Mouse (Mus musculus): Measurements from ENCODE around the gene Gpr19. TPM values are rescaled to one million over a fixed set of nuclear protein-coding genes. Genes with fewer than 3 reads are reported as not detected.

Gpr19 gene
- polyA plus RNA-seq, 1 experiment from 2014 or later: 9.1 TPM

- Histone ChIP-seq H3K4me3 (ENCODE audit: low read length) (peak overlapping the region; percentile 0; the same call in 1 of the 2 replicates), H3K4me2 (ENCODE audit: low read depth, low read length) (peak overlapping the region; percentile 33), H3K36me3 (ENCODE audit: control insufficient read depth, insufficient read depth) (peaks cover 3% of the 10 kb centered on the region; the same call in 1 of the 2 replicates), H3K9ac (ENCODE audit: low read length) (peak overlapping the region; percentile 47), H3K4me1 (ENCODE audit: control insufficient read depth, insufficient read depth, low read length) (peaks cover 27% of the 10 kb centered on the region), H3K27me3 (ENCODE audit: control insufficient read depth, insufficient read depth, low read length) (no peaks in the 10 kb centered on the region), H3K27ac (ENCODE audit: low read length) (peak overlapping the region; percentile 41), H3K9me3 (replicated peaks; ENCODE audit: control insufficient read depth, low read length) (no peaks in the 10 kb centered on the region)
- WGBS: 57% methylated on average over 12 of the region's 12 CpGs
- no peak for ATAC-seq (replicated peaks; ENCODE audit: extremely low read depth, insufficient read depth, low FRiP score)
Measured at GRCm38 (mm10) chr6:134932486-134933206, 34.3 kb upstream of the Gpr19 start.

- Histone ChIP-seq H3K27ac (ENCODE audit: low read length) (no peak overlapping the region), H3K4me1 (ENCODE audit: control insufficient read depth, insufficient read depth, low read length) (peaks cover 27% of the 10 kb centered on the region), H3K9ac (ENCODE audit: low read length) (peak overlapping the region; percentile 21; the same call in 1 of the 2 replicates), H3K36me3 (ENCODE audit: control insufficient read depth, insufficient read depth) (no peaks in the 10 kb centered on the region), H3K4me3 (ENCODE audit: low read length) (peak overlapping the region; percentile 2; the same call in 1 of the 2 replicates), H3K4me2 (ENCODE audit: low read depth, low read length) (peak overlapping the region; percentile 61), H3K27me3 (ENCODE audit: control insufficient read depth, insufficient read depth, low read length) (no peaks in the 10 kb centered on the region), H3K9me3 (replicated peaks; ENCODE audit: control insufficient read depth, low read length) (no peaks in the 10 kb centered on the region)
- WGBS: 70% methylated on average over 3 of the region's 3 CpGs
- ATAC-seq (replicated peaks; ENCODE audit: extremely low read depth, insufficient read depth, low FRiP score): no peak
Measured at GRCm38 (mm10) chr6:134931146-134931545, 32.8 kb upstream of the Gpr19 start.

DNA sequence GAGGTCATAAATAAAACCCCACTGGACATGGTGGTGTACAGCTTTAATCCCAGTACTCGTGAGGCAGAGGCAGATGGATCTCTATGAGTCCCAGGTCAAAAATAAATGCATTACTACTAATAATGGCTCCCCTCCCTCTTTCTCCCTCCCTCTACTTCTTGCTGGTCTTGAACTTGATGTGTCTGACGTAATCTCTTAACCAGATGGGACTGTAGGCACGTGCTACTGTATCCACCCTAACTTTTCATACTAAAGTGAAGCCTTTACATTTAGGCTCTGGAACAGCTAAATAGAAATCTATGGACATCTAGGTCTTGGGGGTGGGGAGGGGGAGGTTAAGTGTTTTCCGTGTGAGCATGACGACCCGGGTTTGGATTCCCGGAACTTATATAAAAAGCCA is 32.0 kb upstream of the Gpr19 start:
- ATAC-seq (replicated peaks; ENCODE audit: extremely low read depth, insufficient read depth, low FRiP score): no peak
- 77% methylated on average over 7 of the region's 7 CpGs for WGBS
- Histone ChIP-seq H3K27ac (ENCODE audit: low read length) (peak overlapping the region; percentile 59; the same call in 1 of the 2 replicates), H3K4me2 (ENCODE audit: low read depth, low read length) (peak overlapping the region; percentile 61), H3K9me3 (replicated peaks; ENCODE audit: control insufficient read depth, low read length) (no peaks in the 10 kb centered on the region), H3K36me3 (ENCODE audit: control insufficient read depth, insufficient read depth) (no peaks in the 10 kb centered on the region), H3K4me3 (ENCODE audit: low read length) (peak overlapping the region; percentile 56), H3K4me1 (ENCODE audit: control insufficient read depth, insufficient read depth, low read length) (peaks cover 30% of the 10 kb centered on the region), H3K27me3 (ENCODE audit: control insufficient read depth, insufficient read depth, low read length) (no peaks in the 10 kb centered on the region), H3K9ac (ENCODE audit: low read length) (peak overlapping the region; percentile 73)

GRCm38 (mm10) chr6:134929926-134930325 is 31.5 kb upstream of the Gpr19 start:
- Histone ChIP-seq H3K4me3 (ENCODE audit: low read length) (peak overlapping the region; percentile 56), H3K4me1 (ENCODE audit: control insufficient read depth, insufficient read depth, low read length) (peaks cover 32% of the 10 kb centered on the region), H3K27ac (ENCODE audit: low read length) (peak overlapping the region; percentile 59), H3K4me2 (ENCODE audit: low read depth, low read length) (peak overlapping the region; percentile 61), H3K9ac (ENCODE audit: low read length) (peak overlapping the region; percentile 73), H3K36me3 (ENCODE audit: control insufficient read depth, insufficient read depth) (no peaks in the 10 kb centered on the region), H3K9me3 (replicated peaks; ENCODE audit: control insufficient read depth, low read length) (no peaks in the 10 kb centered on the region), H3K27me3 (ENCODE audit: control insufficient read depth, insufficient read depth, low read length) (no peaks in the 10 kb centered on the region)
- no peak for ATAC-seq (replicated peaks; ENCODE audit: extremely low read depth, insufficient read depth, low FRiP score)
- WGBS: 30% methylated on average over 4 of the region's 4 CpGs

DNA sequence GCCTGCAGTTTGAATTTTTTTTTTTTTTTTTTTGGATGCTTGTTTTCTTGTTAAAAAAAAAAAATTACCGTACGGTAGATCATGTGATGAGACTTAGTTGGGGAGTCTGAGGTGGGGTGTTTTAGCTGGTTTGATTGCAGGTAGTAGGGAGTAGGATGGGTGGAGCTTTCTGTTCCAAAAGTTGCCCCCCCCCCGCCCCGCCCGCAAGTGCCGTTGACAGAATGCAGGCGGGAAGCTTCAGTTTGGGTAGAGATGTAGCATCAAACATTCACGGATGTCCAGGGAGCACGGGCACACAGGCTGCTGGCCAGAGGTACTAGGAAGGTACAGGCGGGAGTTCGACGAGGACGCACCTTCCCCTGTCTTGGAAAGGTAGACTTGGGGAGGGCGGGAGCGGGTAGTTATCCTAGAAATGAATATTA is 30.5 kb upstream of the Gpr19 start:
- peak overlapping the region; percentile 55 for H3K4me3 ChIP-seq (ENCODE audit: low read length)
- H3K4me2 ChIP-seq (ENCODE audit: low read depth, low read length): peak overlapping the region; percentile 87
- peak; percentile 10 for ATAC-seq (replicated peaks; ENCODE audit: extremely low read depth, insufficient read depth, low FRiP score)
- peak overlapping the region; percentile 83 for H3K9ac ChIP-seq (ENCODE audit: low read length)
- 0% methylated on average over 15 of the region's 15 CpGs for WGBS
- H3K4me1 ChIP-seq (ENCODE audit: control insufficient read depth, insufficient read depth, low read length): peaks cover 33% of the 10 kb centered on the region
- peak overlapping the region; percentile 96 for H3K27ac ChIP-seq (ENCODE audit: low read length)
- no peaks in the 10 kb centered on the region for H3K36me3 ChIP-seq (ENCODE audit: control insufficient read depth, insufficient read depth)
- H3K9me3 ChIP-seq (replicated peaks; ENCODE audit: control insufficient read depth, low read length): no peaks in the 10 kb centered on the region
- H3K27me3 ChIP-seq (ENCODE audit: control insufficient read depth, insufficient read depth, low read length): no peaks in the 10 kb centered on the region

- under 1% methylated on average over 63 of the region's 63 CpGs for WGBS
- ATAC-seq (replicated peaks; ENCODE audit: extremely low read depth, insufficient read depth, low FRiP score): peak; percentile 89
- Histone ChIP-seq H3K27me3 (ENCODE audit: control insufficient read depth, insufficient read depth, low read length) (no peaks in the 10 kb centered on the region), H3K9ac (ENCODE audit: low read length) (peak overlapping the region; percentile 81), H3K36me3 (ENCODE audit: control insufficient read depth, insufficient read depth) (peaks cover 3% of the 10 kb centered on the region; the same call in 1 of the 2 replicates), H3K4me3 (ENCODE audit: low read length) (peak overlapping the region; percentile 55), H3K4me2 (ENCODE audit: low read depth, low read length) (peak overlapping the region; percentile 87), H3K9me3 (replicated peaks; ENCODE audit: control insufficient read depth, low read length) (no peaks in the 10 kb centered on the region), H3K4me1 (ENCODE audit: control insufficient read depth, insufficient read depth, low read length) (peaks cover 37% of the 10 kb centered on the region), H3K27ac (ENCODE audit: low read length) (peak overlapping the region; percentile 96)
Measured at GRCm38 (mm10) chr6:134928096-134928888, 29.9 kb upstream of the Gpr19 start.

GRCm38 (mm10) chr6:134927595-134928095 is 29.3 kb upstream of the Gpr19 start:
- peaks cover 3% of the 10 kb centered on the region; the same call in 1 of the 2 replicates for H3K36me3 ChIP-seq (ENCODE audit: control insufficient read depth, insufficient read depth)
- H3K4me3 ChIP-seq (ENCODE audit: low read length): peak overlapping the region; percentile 55
- H3K4me2 ChIP-seq (ENCODE audit: low read depth, low read length): peak overlapping the region; percentile 87
- ATAC-seq (replicated peaks; ENCODE audit: extremely low read depth, insufficient read depth, low FRiP score): no peak
- peak overlapping the region; percentile 96 for H3K27ac ChIP-seq (ENCODE audit: low read length)
- under 1% methylated on average over 13 of the region's 13 CpGs for WGBS
- peak overlapping the region; percentile 81 for H3K9ac ChIP-seq (ENCODE audit: low read length)
- H3K4me1 ChIP-seq (ENCODE audit: control insufficient read depth, insufficient read depth, low read length): peaks cover 34% of the 10 kb centered on the region
- H3K9me3 ChIP-seq (replicated peaks; ENCODE audit: control insufficient read depth, low read length): no peaks in the 10 kb centered on the region
- H3K27me3 ChIP-seq (ENCODE audit: control insufficient read depth, insufficient read depth, low read length): no peaks in the 10 kb centered on the region

DNA sequence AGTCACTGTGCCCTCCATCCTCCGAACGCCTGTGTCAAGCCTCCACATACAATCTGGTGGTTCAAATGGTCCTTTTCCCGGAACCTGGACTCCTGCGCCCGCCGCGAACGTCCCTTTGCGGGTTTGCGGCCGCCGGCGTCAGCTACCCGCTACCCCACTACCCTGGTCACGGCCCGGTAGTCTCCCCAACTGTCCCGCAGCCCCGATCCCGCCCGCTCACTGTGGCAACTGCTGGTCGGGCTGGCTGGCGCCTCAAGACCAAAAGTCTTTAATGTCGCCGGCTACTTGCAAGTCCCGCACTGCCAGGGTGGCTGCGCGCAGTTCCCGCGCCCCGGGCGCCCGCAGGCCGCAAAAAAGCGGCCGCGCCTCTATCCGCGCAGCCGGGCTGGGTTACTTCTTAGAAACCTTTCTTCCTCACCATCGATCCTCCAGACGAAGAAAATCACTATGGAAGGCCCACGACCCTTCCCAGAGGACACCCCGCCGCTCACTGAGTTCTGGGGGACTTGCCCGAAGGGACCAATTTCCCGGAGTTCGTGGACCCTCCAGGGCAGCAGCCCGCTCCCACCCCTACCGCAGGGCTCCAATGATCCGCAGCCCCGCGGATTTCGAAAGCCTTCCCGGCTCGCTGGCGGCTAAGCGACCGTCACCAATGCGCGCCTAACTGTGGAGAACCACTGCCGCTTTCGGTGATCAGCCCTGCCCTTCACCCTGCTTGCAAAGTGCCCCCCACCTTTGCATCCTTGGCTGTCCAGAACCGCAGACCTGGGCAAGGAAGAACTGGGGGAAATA is 28.6 kb upstream of the Gpr19 start:
- ATAC-seq (replicated peaks; ENCODE audit: extremely low read depth, insufficient read depth, low FRiP score): peak; percentile 16; the same call in 1 of the 2 replicates
- H3K36me3 ChIP-seq (ENCODE audit: control insufficient read depth, insufficient read depth): peaks cover 3% of the 10 kb centered on the region; the same call in 1 of the 2 replicates
- peak overlapping the region; percentile 81 for H3K9ac ChIP-seq (ENCODE audit: low read length)
- no peaks in the 10 kb centered on the region for H3K27me3 ChIP-seq (ENCODE audit: control insufficient read depth, insufficient read depth, low read length)
- H3K4me1 ChIP-seq (ENCODE audit: control insufficient read depth, insufficient read depth, low read length): peaks cover 40% of the 10 kb centered on the region
- peak overlapping the region; percentile 55 for H3K4me3 ChIP-seq (ENCODE audit: low read length)
- peak overlapping the region; percentile 96 for H3K27ac ChIP-seq (ENCODE audit: low read length)
- WGBS: under 1% methylated on average over 63 of the region's 63 CpGs
- H3K4me2 ChIP-seq (ENCODE audit: low read depth, low read length): peak overlapping the region; percentile 87
- H3K9me3 ChIP-seq (replicated peaks; ENCODE audit: control insufficient read depth, low read length): no peaks in the 10 kb centered on the region
